Comparison of ENCODE assay signal across 9 mouse cellular contexts in genomic region chr6:38492550-38492949, GRCm38 (mm10). TPM values are rescaled to one million over a fixed set of nuclear protein-coding genes. Genes with fewer than 3 reads are reported as not detected.
DNase-seq lines count a peak whose midpoint lies in the region; ATAC-seq and TF ChIP-seq lines count a peak whose summit lies in the region.
"Had no signal": no experiment of that assay in that cellular context is flagged by ENCODE, and none has a peak within 500 bp of the region (broad histone marks: within the 10 kb centered on the region; RNA-seq: fewer than 3 reads in every experiment).

No protein-coding gene starts in this region.

- no peaks in the 10 kb centered on the region for H3K27me3 ChIP-seq in testis, adult 2 months (ENCODE audit: control insufficient read depth, insufficient read depth, low read length)
- H3K27me3 ChIP-seq in cerebellum, adult 2 months (ENCODE audit: control insufficient read depth, insufficient read depth, low read length) = no peaks in the 10 kb centered on the region
- no peaks in the 10 kb centered on the region for H3K27me3 ChIP-seq in thymus, adult 2 months (ENCODE audit: control insufficient read depth, insufficient read depth, low read length)
- H3K27me3 ChIP-seq: limb, embryonic 12.5 days had no signal

- H3K4me3 ChIP-seq in testis, adult 2 months (ENCODE audit: control insufficient read depth, low read depth, low read length) = no peak overlapping the region
- no peak overlapping the region for H3K4me3 ChIP-seq in cerebellum, adult 2 months (replicated peaks; ENCODE audit: insufficient read depth, low read depth, low read length)
- no peak overlapping the region for H3K4me3 ChIP-seq in thymus, adult 2 months (ENCODE audit: control insufficient read depth, insufficient read depth, low read length)
- H3K4me3 ChIP-seq: limb, embryonic 12.5 days had no signal

- WGBS in cerebellum, adult 2 months = 86% methylated on average over 3 of the region's 3 CpGs
- 93% methylated on average over 3 of the region's 3 CpGs for WGBS in thymus, adult 2 months

- no peak overlapping the region for H3K27ac ChIP-seq in testis, adult 2 months (ENCODE audit: control insufficient read depth, insufficient read depth, low read depth, low read length)
- H3K27ac ChIP-seq in cerebellum, adult 2 months (ENCODE audit: insufficient read depth, low read length) = no peak overlapping the region
- H3K27ac ChIP-seq in thymus, adult 2 months (ENCODE audit: control insufficient read depth, insufficient read depth, low read length) = no peak overlapping the region
- H3K27ac ChIP-seq: limb, embryonic 12.5 days had no signal

- peak; percentile 35 to 67 for DNase-seq in heart, adult 18-20 months
- no peak for DNase-seq in heart, adult 11 months
- no peak for DNase-seq in testis, postnatal 14 days (ENCODE audit: low spot score)
- DNase-seq in cerebellum, adult 2 months = peak; percentile 19 to 32
- peak; percentile 68 for DNase-seq in thymus, adult 2 months

- no peak for TF ChIP-seq POLR2A in testis, adult 2 months (IDR thresholded peaks at IDR 0.05; ENCODE audit: control insufficient read depth, low read depth, low read length)
- TF ChIP-seq POLR2A in cerebellum, adult 2 months (IDR thresholded peaks at IDR 0.05; ENCODE audit: borderline replicate concordance, insufficient read depth, low read length) = no peak
- no peak for TF ChIP-seq POLR2A in thymus, adult 2 months (IDR thresholded peaks at IDR 0.05; ENCODE audit: control insufficient read depth, extremely low read depth, insufficient read depth, low read length, poor library complexity)

- no peaks in the 10 kb centered on the region for H3K4me1 ChIP-seq in testis, adult 2 months (ENCODE audit: control insufficient read depth, insufficient read depth, low read length)
- H3K4me1 ChIP-seq in cerebellum, adult 2 months (ENCODE audit: control insufficient read depth, insufficient read depth, low read length) = no peaks in the 10 kb centered on the region
- no peaks in the 10 kb centered on the region for H3K4me1 ChIP-seq in thymus, adult 2 months (replicated peaks; ENCODE audit: control insufficient read depth, insufficient read depth, low read length)
- H3K4me1 ChIP-seq: limb, embryonic 12.5 days had no signal

- TF ChIP-seq CTCF in testis, adult 2 months (IDR thresholded peaks at IDR 0.05; ENCODE audit: control insufficient read depth, insufficient read depth, insufficient replicate concordance, low read depth, low read length) = peak; percentile 19; the same call in 1 of the 2 replicates
- TF ChIP-seq CTCF in cerebellum, adult 2 months (IDR thresholded peaks at IDR 0.05; ENCODE audit: borderline replicate concordance, insufficient read depth, low read depth, low read length) = peak; percentile 62
- no peak for TF ChIP-seq CTCF in thymus, adult 2 months (IDR thresholded peaks at IDR 0.05; ENCODE audit: borderline replicate concordance, control insufficient read depth, extremely low read depth, insufficient read depth, low read length, poor library complexity)

- no peaks in the 10 kb centered on the region; the same call in 1 of the 2 replicates for H3K36me3 ChIP-seq in testis, adult 2 months (ENCODE audit: control insufficient read depth, insufficient read depth, low read length)
- H3K36me3 ChIP-seq in thymus, adult 2 months (ENCODE audit: control insufficient read depth, insufficient read depth, low read length) = peaks cover 19% of the 10 kb centered on the region

- peak; percentile 56 to 75; a peak in 3 of 4 replicates for ATAC-seq in hematopoietic stem cell, adult 5-6 weeks (replicated peaks in 1 of 2; ENCODE audit: insufficient read depth in 1 of 2, low FRiP score in 2 of 2, low TSS enrichment in 1 of 2, low read depth in 1 of 2, poor library complexity in 2 of 2, severe bottlenecking in 2 of 2)
- peak; percentile 95 for ATAC-seq in megakaryocyte progenitor cell, adult 5-6 weeks (replicated peaks; ENCODE audit: poor library complexity)

RNA-seq across cellular contexts. Expression of gene Fmc1, which starts 40.8 kb away (rescaled TPM):
- 100 to 1,000 TPM; 237 to 257 TPM for total RNA-seq in heart, adult 18-20 months (2021)
- 64.0 and 74.2 TPM in 2 replicates for polyA plus RNA-seq in testis, adult 2 months (2012; rRNA removed)
- 205 and 213 TPM in 2 replicates for polyA plus RNA-seq in cerebellum, adult 2 months (2012; rRNA removed)
- 40.5 and 47.7 TPM in 2 replicates for total RNA-seq in hematopoietic stem cell, adult 5-6 weeks (2017)
- total RNA-seq in megakaryocyte progenitor cell, adult 5-6 weeks (2015) = 99.9 and 108 TPM in 2 replicates
- 58.3 and 60.3 TPM in 2 replicates for total RNA-seq in megakaryocyte progenitor cell, adult 5-6 weeks (2017)
- polyA plus RNA-seq in thymus, adult 2 months (2012; rRNA removed) = 152 and 185 TPM in 2 replicates

RNA-seq across cellular contexts. Expression of gene Luc7l2, which starts 58.6 kb away (rescaled TPM):
- total RNA-seq in heart, adult 18-20 months (2021) = 10 to 100 TPM; 79.5 to 96.8 TPM
- 25.4 and 30.9 TPM in 2 replicates for polyA plus RNA-seq in testis, adult 2 months (2012; rRNA removed)
- polyA plus RNA-seq in cerebellum, adult 2 months (2012; rRNA removed) = 193 and 194 TPM in 2 replicates
- total RNA-seq in hematopoietic stem cell, adult 5-6 weeks (2017) = 342 and 369 TPM in 2 replicates
- 183 and 193 TPM in 2 replicates for total RNA-seq in megakaryocyte progenitor cell, adult 5-6 weeks (2015)
- 181 and 264 TPM in 2 replicates for total RNA-seq in megakaryocyte progenitor cell, adult 5-6 weeks (2017)
- polyA plus RNA-seq in thymus, adult 2 months (2012; rRNA removed) = 48.5 and 64.3 TPM in 2 replicates

RNA-seq across cellular contexts. Expression of gene Ubn2, which starts 58.8 kb away (rescaled TPM):
- 10 to 100 TPM; 16.9 to 21.3 TPM for total RNA-seq in heart, adult 18-20 months (2021)
- polyA plus RNA-seq in testis, adult 2 months (2012; rRNA removed) = 23.1 and 25.5 TPM in 2 replicates
- polyA plus RNA-seq in cerebellum, adult 2 months (2012; rRNA removed) = 25.0 and 27.1 TPM in 2 replicates
- total RNA-seq in hematopoietic stem cell, adult 5-6 weeks (2017) = 20.7 and 26.6 TPM in 2 replicates
- total RNA-seq in megakaryocyte progenitor cell, adult 5-6 weeks (2015) = 34.8 and 44.5 TPM in 2 replicates
- total RNA-seq in megakaryocyte progenitor cell, adult 5-6 weeks (2017) = 13.5 and 20.6 TPM in 2 replicates
- polyA plus RNA-seq in thymus, adult 2 months (2012; rRNA removed) = 16.2 and 16.6 TPM in 2 replicates

Comparison
In these comparisons a context has a peak if more than half of its experiments do, and no peak if none do; other contexts are left out.
1. DNase-seq: peak in heart, adult 18-20 months (2 of 2), cerebellum, adult 2 months (2 of 2) and thymus, adult 2 months (single experiment); none in heart, adult 11 months (single experiment) and testis, postnatal 14 days (single experiment).